Mouse (Mus musculus) megakaryocyte, embryonic 14.5 days (primary cell): ENCODE data around the gene Dennd1a.

ENCODE experiments used
- FLI1 ChIP-seq: IDR thresholded peaks from 2 replicates; pipeline ENCODE4 v1.6.1; 2012; ENCODE audit warnings: low read length, inconsistent platforms, mixed read lengths
- GATA1 ChIP-seq: IDR thresholded peaks from 3 replicates; pipeline ENCODE4 v1.6.1; 2012; ENCODE audit warnings: mixed read lengths, low read length, inconsistent platforms, borderline replicate concordance

GRCm38 (mm10) chr2:38259052-38259451 lies 28.1 kb downstream of the Dennd1a start:
- TF ChIP-seq GATA1, result no peak
- TF ChIP-seq FLI1, result no peak
